Mouse (Mus musculus) retina, adult 2 months (tissue): ENCODE data around the gene Rbbp4.
"Not testable (repeated sequence)": the region's sequence is repeated elsewhere in the genome, so short reads cannot be mapped to it uniquely, and the experiment has no call there.

Experiments used
- DNase-seq: peaks from one replicate; pipeline ENCODE4 v3.0.0-alpha.2; 2012; ENCODE audit warnings: low read depth, low spot score

Rbbp4 gene

DNA sequence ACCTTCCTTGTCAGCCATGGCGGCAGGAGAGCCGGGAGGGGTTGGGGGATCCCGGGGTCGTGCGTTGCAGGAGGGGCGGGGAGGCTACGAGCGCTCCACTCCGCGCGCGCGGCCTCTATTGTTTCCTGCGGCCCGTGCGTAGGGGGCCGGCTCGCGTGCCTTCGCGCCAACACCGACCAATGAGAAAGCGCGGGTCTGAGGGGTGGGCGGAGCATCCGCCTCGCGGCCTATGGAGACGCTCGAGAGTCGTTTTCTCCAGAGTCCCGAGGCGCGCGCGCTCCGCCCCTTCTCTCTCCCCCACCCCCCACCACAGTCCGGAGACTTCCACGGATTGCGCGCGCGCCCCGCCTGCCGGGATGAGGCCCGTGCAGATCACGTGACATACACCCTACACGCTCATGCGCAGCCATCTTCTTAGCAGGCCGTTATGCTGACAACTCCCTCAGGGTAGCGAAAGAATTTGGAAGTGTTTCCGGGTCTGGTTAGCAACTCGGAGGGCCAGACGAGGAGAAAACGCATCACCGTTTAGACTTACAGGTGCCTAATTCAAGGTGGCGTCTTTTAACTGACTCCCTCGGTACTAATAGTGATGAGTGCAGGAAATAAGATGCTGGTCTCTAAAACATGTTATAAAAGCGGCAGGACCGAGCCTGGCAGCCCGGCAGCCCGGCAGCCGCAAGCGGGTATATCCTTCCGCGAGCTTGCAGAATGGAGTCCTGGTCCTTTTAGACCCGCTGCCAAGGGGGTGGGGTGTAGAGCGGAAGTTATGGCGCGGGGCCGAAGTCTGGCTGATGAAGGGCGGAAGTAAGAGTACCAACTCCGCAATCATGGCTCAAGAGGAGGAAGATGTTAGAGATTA is at the start of gene Rbbp4, which contains the start of gene Zbtb8os:
TSS of gene Rbbp4 (minus strand) at position 155 of the 859 bp plus-strand sequence.
TSS of gene Zbtb8os (plus strand) at position 480 of the 859 bp plus-strand sequence.
- DNase-seq, result peak; percentile 94

DNA sequence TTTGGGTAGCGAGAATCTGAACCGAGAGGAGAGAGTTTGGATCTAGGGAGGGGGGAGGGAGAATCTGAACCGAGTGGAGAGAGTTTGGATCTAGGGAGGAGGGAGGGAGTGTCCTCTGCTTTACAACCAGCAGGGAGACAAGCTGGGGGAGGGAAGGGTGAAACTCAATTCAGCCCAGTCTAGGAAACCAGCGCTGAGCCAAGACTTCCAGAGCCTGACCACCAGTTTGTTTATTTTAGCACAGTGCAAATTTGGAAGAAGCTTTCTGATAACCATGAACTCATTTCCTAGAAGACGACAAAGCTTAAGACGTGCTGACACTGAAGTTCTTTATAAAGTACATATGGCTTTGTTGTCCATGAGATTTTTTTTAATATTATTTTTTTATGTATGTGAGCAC is 49.3 kb upstream of the Rbbp4 start:
- no peak for DNase-seq

DNA sequence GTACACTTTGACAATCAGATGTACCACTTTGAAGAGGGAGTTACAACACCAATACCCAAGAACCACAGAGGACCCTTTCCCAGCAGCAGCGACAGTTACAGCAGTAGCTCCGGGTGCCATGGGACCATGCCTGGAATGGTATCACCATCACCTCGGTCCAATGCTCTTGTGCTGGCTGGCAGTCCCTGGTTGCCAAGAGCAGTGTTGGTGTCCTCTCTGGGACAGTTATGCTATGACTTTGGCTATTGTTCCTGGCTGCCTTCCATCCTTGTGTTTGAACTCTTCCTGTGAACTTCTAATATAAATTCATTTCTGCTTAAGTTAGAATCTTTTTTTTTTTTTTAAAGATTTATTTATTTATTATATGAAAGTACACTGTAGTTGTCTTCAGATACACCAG is 48.4 kb upstream of the Rbbp4 start:
- DNase-seq, result no peak

- no peak for DNase-seq
Measured at GRCm38 (mm10) chr4:129382488-129382887, 47.3 kb upstream of the Rbbp4 start.

DNA sequence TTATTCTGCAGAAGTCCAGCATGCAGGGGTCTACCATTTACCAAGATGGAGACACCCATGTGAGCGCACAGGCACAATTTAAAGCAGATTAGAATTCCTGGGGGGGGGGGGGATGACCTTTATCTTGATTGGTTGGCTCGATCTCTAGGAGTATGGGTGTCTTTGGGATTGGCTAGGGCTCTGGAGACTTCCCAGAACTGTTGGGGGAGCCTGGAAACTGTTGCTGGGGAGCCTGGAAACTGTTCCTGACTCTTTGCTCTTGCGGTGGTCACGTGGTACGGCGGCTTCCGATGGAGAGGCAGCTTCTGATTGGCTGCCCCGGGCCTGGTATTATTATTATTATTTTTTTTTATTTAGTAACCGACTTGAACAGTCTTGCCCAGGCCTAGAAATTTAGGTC is 46.9 kb upstream of the Rbbp4 start:
- no peak for DNase-seq

GRCm38 (mm10) chr4:129381148-129381547 is 46.0 kb upstream of the Rbbp4 start:
- no peak for DNase-seq

GRCm38 (mm10) chr4:129379805-129380204 is 44.6 kb upstream of the Rbbp4 start:
- no peak for DNase-seq

- DNase-seq, result no peak
Measured at GRCm38 (mm10) chr4:129377601-129378390, 42.6 kb upstream of the Rbbp4 start, which contains the start of gene Zbtb8a. Zbtb8a (minus strand) TSS chr4:129378116.

- DNase-seq, result no peak
Measured at GRCm38 (mm10) chr4:129376961-129377545, 41.9 kb upstream of the Rbbp4 start.

GRCm38 (mm10) chr4:129375821-129376220 is 40.7 kb upstream of the Rbbp4 start:
- DNase-seq, result no peak

DNA sequence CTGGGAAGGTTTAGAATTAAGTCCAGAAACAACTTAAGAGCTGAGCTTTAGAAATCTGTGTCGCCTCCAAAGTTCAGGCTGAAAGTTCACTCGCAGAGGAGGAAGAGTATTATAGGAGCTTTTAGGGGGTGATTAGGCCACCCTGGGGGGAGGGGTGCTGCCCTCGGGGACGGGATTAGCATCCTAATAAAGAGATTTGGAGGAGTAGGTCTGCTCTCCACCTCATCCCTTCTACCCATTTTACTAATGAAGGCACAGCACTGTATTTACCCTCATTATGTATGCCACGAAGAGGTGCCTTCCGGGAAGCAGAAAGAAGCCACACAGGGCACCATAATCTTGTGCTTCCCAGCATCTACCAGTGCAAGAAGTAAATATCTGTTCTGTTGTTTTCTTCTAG is 39.8 kb upstream of the Rbbp4 start:
- DNase-seq, result no peak

DNA sequence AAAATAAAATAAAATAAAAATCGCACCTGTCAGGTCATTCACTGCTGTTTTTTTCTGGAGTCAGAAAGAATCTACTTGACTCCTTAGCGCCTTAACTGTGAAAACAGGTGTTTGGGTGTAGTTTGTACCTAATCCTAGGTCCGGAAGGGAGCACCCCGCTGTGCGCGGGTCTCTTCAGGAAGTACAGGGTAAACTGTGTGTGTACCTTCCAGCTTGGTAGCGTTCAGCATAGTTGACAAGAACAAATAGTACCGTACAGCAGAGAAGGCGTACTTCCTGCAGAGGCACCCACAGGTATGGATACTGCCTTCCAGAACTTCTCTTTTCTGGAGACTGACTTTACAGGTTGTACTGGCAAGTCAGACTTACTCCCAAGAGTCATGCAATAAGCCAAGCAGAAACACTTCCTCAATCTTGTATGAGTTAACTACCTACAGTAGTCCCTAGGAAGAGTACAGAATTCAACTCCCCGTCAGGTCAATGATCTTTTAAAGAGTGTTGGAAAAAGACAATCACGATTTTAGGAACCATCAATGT is 39.1 kb upstream of the Rbbp4 start:
- DNase-seq, result no peak

DNA sequence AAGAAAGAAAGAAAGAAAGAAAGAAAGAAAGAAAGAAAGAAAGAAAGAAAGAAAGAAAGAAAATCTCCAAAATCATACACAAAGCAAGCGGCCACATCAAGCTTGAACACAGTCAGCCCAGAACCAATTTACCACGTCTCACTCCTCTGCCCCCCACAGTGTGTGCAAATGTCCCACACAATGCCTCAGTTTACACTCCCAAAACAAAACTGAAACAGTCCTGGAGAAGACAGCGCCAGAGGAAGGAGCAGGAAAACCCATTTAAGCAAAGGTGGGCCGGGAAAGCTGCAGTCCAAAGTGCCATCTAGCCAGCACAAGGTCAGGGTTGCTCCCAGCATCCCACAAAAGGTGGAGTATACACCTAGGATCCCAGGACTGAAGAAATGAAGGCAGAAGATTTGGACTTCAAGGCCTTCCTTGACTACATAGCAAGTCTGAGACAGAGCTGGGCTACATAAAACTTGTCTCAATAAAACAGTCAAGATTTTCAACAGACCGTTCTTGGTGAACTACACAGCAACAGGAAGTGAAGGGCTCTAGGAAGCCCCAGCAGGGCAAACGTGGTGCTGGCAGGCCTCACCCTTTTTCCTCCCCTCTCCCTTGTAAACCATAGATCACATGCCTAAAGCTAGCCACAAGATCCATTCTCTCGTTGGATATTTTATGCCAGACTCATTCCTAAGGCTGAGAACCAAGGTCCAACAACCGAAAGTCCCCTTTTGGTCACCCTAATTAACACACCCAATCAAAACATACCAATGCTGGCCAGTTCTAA is 38.2 kb upstream of the Rbbp4 start:
- DNase-seq, result no peak

DNA sequence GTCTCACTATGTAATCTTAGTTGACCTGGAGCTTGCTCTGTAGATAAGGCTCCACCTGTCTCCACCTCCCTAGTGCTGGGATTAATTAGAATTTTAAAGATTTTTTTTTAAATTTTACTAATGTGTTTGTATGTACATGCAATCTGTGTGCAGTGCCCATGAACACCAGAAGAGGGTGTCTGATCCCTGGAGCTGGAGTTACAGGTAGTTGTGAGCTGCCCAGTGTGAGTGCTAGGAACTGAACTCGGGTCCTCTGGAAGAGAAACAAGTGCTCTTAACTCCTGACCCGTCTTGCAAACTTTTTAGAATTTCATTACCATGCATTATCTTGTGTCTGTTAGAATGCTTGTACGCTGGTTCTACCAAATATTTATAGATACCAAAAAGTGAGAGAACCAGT is 36.2 kb upstream of the Rbbp4 start:
- no peak for DNase-seq

- DNase-seq, result no peak
Measured at GRCm38 (mm10) chr4:129365224-129365623, 30.1 kb upstream of the Rbbp4 start.

GRCm38 (mm10) chr4:129364379-129364778 is 29.2 kb upstream of the Rbbp4 start:
- DNase-seq, result no peak

GRCm38 (mm10) chr4:129363463-129363862 is 28.3 kb upstream of the Rbbp4 start:
- no peak for DNase-seq

DNA sequence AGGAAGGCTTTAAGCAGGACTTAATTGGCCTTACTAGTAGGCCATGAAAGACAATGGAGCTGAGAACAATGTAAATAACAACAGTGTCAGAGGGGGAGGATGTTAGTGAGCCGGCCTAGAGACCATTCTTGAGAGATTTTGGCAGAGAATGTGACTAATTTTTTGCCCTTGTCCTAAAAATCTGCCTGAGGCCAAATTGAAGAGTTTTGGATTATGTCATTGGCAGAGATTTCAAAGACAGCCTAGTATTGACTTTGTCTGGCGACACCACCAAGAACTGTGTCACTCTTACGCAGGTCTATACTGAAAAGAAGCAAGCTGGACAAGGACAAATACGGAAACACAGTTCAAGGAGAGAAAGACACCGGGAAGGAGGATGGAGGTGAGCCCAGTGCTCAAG is 27.6 kb upstream of the Rbbp4 start:
- no peak for DNase-seq

GRCm38 (mm10) chr4:129362238-129362637 is 27.1 kb upstream of the Rbbp4 start:
- not testable (repeated sequence) for DNase-seq

GRCm38 (mm10) chr4:129357613-129358163 is 22.5 kb upstream of the Rbbp4 start:
- no peak for DNase-seq

GRCm38 (mm10) chr4:129354236-129354635 is 19.1 kb upstream of the Rbbp4 start:
- no peak for DNase-seq
